Mouse (Mus musculus) G1E (cell line): ENCODE data around the gene Sult1a1.

Experiments used
- CTCF ChIP-seq: IDR thresholded peaks from 2 replicates; pipeline ENCODE4 v1.5.1; 2012; ENCODE audit warnings: low read depth, low read length, inconsistent platforms, mixed read lengths
- GATA1 ChIP-seq: IDR thresholded peaks from 2 replicates; pipeline ENCODE4 v1.6.1; 2012; ENCODE audit warnings: borderline replicate concordance, low read length, inconsistent platforms, mixed read lengths
- GATA2 ChIP-seq: IDR thresholded peaks from 2 replicates; pipeline ENCODE4 v1.6.1; 2012; ENCODE audit warnings: low read depth, low read length, inconsistent platforms, borderline replicate concordance

DNA sequence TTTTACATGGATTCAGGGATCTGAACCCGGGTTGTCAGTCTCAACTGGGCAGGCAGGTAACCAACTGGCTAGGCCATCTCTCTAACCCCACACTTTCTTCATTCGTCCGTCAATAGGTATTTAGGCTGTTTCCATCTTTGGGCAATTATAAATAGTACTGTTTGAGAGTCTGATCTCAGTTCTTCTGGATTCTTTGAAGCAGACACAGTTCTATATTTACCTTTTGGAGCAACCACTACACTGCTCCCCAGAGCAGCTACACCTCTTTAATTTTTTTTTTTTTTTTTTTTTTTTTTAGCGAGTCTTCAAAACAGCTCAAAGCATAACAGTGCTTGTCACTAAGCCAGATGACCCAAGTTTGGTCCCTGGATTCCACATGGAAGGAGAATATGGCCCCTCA lies 39.4 kb upstream of the Sult1a1 start:
- TF ChIP-seq CTCF (no peak), GATA2 (no peak), GATA1 (no peak)
